Mouse (Mus musculus) activated CD4-positive, CD25-positive, alpha-beta regulatory T cell, adult 9 weeks (primary cell): ENCODE measurements around the gene Slc25a18. TPM values are rescaled to one million over a fixed set of nuclear protein-coding genes. Genes with fewer than 3 reads are reported as not detected.

ENCODE experiments used
- polyA plus RNA-seq: library from polyadenylated mRNA; unstranded; fragments of 100-300 nt; shearing (Covaris generic); gene quantifications from one replicate; pipeline ENCODE4 v1.2.1, GENCODE M21; 2017

Slc25a18 gene
- polyA plus RNA-seq, result not detected

DNA sequence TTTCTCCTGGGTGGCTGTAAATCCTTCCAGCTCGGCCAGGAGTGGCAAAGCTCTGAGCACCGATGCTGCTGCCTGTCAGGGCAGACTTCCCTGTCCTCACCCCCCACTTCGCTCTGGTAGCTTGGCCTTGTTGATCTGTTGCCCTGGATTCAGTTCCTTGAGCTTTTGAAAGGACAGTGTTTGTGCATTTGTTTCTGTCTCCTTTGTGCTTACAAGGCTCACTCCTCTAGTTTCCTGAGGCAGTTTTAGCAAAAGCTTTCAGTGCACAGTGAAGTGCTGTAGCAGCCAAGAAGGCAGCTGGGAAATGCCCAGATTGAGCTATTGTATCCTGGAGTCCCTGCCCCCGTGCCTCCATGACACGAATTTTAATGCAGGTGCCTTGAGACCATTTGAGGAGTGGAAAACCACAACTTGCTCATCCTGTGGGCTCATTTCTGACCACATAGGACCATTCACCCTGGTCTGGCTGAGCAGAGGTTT is at the start of gene Slc25a18:
Gene Slc25a18, plus strand, starts transcription at position 430 of the 480 bp plus-strand sequence.

DNA sequence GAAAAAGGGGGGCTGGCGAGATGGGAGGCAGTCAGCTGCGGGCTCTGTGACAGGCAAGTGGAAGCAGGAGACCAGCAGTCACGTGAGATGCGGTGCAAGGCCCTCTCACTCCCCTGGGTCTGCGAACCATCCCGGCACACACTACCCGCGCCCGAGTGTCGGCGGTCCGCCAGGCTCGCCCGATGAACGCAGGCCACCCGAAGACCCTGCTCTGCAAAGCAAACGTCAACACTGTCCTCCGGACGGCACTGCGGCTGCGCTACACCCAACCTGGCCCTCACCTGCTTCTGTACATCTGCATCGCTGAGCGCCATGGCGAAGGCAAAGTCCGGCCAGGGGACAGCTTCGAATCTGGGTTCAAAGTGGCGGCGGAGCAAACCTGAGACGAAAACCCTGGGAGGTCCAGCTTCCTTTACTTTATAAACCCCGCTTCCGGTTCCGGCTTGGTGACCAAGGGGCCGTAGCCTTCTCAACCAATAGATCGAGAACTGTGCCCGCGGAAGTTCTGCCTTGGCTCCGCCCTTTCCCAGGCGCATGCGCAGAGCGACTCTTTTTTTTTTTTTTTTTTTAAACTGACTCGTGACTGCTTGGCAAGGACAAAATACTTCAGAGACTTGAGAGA is 49.0 kb downstream of the Slc25a18 start, which contains the start of gene Atp6v1e1:
Gene Atp6v1e1, minus strand, starts transcription at position 487 of the 622 bp plus-strand sequence.

DNA sequence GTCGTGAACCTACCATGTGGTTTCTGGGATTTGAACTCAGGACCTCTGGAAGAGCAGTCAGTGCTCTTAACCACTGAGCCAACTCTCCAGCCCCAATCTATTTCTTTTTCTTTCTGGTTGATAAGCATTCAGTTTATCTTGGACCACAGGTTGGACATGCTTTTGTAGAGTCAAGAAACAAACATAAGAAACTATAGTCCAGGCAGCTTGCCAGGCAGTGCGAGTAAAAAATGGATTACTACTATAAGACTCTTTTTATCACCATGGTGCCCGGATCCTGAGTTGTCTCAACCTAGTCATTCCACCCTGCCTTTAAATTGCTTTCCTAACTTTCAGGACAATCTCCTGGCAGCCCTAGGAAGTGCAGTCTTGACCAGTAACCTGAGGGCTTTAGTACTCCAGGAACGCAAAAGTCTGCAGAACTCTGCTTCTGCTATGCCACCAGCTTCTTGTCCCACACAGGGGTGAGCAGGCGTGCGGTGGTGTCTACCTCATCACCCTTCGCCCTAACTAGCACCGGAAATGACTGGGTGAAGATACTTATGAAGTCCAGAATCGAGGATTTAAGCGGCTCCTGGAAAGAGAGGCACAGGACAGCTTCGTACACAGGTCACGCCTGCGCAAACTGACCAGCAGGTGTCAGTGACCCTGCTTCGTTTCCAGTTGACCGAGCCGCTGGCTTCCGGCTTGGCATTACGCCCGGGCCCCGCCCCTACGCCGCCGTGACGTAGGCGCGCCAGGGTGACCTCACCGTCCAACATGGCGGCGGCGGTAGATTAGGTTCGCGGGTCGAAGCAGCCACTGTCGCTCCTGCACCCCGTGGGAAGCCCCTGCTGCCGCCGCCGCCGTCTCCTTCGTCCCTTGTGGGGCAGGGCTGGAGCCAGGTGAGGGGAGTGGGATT is 62.3 kb downstream of the Slc25a18 start, which contains the start of gene Bcl2l13:
Gene Bcl2l13, plus strand, starts transcription at position 739 of the 901 bp plus-strand sequence.

Other genes starting within 250 kb of the Slc25a18 start
- 80.5 TPM for gene Hdhd5, start 242.3 kb upstream of the Slc25a18 start, polyA plus RNA-seq
- gene Cecr2, start 107.2 kb upstream of the Slc25a18 start, polyA plus RNA-seq, result 0.28 TPM
- 141 TPM for gene Atp6v1e1, start 49.2 kb downstream of the Slc25a18 start, polyA plus RNA-seq
- 29.4 TPM for gene Bcl2l13, start 62.6 kb downstream of the Slc25a18 start, polyA plus RNA-seq
- gene Bid, start 143.3 kb downstream of the Slc25a18 start, polyA plus RNA-seq, result 63.6 TPM